Mouse (Mus musculus) liver (tissue): ENCODE measurements at regions not wholly inside any gene's neighbourhood (a gene's known extent, or its start where the extent isn't known, plus 50 kb on each side); places are given as distances from the start of the nearest gene placed in this dataset.
"Not testable (repeated sequence)": the region's sequence is repeated elsewhere in the genome, so short reads cannot be mapped to it uniquely, and the experiment has no call there.

ENCODE experiments used
- DNase-seq: peaks from one replicate; pipeline ENCODE4 v3.0.0-alpha.2; 2020; ENCODE audit warnings: mixed read lengths

DNA sequence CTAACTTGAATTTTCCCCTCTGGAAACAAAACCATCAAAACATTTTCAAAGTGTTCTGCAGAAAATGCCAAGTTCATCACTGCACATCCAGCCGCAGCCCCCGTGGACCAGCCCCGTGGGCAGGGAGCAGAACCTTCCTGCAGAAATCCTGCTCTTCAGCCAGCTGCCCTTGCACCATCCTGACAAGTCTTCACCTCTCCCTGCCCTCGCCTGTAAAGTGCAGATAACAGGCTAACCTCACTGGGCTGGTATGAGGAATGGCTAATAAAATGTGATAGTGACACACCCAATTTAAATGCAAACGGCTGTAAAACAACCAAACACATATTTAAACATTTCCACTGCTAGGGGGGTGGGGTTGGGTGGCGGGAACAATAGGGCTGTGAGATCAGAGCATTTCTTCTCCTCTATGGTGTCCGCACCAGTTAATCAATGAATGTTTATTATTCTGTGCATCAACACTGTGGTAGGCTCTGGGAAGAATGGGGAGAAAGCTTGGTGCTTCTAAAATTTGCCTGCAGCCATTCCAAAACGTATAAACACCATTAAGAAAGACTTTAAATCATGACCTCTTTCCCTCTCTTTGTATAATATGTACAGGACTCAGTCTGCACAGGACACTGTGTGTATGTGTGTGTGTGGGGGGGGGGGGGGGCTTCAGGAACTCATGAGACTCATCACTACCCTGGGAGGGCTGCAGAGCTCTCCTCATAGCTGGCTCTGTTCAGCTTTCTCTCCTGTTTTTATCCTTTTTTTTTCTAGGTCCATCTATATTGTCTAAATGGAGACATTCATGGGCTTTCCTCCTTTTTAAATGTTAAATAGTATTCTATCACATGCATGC is 215.1 kb upstream of the Klf3 start:
- DNase-seq: peak; percentile 87

DNA sequence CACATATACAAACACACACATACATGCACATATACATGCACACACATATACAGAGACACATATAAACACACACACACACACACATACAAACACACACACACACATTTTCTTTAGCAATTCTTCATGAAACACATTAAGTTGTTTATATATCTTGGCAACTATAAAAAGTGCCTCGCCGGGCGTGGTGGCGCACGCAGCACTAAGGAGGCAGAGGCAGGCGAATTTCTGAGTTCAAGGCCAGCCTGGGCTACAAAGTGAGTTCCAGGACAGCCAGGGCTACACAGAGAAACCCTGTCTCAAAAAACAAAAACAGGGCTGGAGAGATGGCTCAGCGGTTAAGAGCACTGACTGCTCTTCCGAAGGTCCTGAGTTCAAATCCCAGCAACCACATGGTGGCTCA is 214.4 kb upstream of the Klf3 start:
- not testable (repeated sequence) for DNase-seq

DNA sequence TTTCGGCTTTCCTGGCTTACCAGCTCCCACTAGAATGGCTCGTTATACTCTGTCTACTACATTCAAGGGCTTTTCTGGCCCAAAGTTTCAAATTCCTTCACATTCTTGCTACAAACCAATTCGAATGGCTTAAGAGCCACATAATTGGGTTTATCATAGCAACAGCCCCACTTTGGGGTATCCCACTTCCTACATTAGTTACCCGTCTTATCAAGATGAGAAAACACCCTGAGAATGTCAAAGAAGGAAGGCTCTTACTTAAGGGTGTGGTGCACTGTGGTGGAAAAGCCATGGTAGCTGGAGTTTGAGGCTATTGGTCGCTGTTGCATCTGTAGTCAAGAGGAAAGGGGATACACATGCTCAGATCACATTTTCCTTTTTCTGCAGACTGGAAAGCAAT is 213.2 kb upstream of the Klf3 start:
- peak; percentile 51 for DNase-seq

DNA sequence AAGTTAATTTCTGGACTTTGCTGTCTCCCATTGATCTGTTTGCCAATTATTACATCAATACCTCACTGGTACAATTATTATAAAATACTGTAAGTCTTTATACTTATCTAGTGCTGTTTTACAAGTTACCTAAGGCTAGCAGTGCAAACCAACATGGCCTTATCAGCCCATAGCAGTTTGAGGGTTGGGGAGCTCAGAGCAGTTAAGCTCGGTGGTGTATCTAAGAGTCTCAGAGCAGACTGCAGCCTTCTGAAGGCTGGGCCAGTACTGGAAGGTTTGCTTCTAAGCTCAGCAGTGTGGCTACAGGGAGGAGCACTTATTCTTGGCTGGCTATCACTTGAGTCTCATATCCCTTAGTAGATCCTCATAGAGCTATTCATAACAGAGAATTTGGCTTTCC is 212.4 kb upstream of the Klf3 start:
- DNase-seq: peak; percentile 86

DNA sequence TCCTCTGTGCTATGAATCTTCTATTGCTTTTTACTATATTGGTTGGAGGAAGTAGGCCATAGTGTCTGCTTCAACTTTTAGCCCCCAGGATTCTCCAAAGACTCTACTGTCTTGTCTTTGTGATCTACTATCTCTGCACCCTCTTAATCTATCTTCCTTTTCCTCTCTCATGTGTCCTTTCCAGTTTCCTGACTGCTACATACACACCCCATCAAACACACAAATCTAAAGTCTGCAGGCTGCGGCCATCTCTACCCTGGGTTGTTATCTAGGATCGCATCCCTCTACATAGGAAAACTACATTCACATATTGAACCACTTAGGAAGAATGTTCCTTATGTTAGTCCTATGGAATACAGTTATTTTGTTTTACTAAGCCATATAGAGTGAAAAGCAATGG is 211.4 kb upstream of the Klf3 start:
- peak; percentile 62 for DNase-seq

DNA sequence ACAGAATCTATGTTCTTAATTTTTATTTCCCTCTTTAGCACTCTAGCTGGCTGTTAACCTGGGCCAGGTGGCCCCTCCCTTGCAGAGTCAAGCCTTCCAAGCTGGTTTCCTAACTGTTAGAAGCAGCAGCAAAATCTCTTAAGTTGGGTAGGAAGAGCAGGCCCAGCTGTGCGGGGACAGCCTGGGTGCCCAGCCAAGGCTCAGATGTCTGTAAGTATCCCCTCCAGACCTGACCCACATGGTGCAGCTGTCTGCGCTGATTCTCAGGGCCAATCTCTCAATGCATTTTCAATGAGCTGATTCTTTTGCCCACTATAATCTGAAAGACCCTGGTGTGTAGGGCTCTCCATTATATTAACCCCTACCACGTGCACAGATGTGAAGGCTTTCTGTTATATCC is 208.0 kb upstream of the Klf3 start:
- no peak for DNase-seq

DNA sequence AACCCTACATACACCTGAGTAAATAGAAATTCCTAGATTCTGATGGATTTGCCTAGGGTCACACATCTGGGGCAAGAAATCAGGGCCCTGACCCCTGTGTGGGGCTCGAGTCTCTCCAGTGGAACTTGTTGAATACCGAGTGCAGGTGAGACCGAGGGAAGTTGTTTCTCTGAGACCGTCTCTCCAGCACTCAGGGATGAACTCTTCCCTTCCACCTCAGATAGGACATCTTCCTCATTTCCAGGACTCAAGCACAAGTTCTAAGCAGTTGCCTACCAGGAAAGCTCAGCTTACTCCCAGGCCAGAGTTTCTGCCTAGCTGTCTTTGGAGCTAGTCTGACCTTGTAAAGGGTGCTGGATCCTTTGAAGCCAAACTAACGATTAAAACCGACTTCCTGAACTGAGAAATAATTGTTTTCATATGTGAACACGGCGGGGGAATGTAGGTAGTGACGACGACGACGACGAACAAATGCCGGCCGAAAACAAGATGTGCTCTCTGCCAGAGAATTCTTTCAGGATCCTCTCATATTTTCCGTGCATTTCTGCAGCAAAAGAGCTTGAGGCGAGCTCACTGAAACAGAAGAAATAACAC is 207.3 kb upstream of the Klf3 start:
- DNase-seq: no peak

DNA sequence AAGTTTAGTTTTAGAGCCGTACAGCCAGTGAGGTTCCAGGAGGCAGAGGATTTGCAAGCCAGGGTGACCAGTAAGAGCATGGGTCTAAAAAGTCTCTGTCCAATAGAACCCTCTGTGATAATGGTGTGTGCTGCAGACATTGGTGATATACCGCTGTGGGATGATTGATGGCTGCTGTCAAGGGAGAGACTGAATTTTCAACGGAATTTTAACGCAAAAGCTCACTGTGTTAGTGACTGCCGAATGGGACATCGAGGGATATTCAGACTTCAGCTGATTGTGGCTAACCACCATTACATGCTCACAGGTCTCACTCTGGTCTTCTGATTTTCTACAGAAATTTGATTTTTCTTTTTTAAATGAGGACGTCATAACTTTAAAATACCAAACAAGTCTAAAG is 206.2 kb upstream of the Klf3 start:
- DNase-seq: no peak

DNA sequence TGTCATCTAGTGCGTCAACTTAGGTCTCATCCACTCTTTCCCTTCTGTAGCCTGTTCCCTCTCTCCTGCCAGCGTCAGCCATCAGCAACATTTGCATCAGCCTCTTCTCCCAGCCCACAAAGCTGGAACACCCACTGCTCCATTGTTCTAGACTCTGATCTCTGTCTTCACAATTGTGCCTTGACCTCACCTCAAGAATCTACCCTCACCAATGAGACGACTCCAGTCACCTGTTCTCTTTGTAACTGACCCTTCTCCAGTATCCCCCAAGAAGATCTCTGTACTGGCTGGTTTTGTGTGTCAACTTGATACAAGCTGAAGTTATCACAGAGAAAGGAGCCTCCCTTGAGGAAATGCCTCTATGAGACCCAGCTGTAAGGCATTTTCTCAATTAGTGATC is 205.7 kb upstream of the Klf3 start:
- no peak for DNase-seq

DNA sequence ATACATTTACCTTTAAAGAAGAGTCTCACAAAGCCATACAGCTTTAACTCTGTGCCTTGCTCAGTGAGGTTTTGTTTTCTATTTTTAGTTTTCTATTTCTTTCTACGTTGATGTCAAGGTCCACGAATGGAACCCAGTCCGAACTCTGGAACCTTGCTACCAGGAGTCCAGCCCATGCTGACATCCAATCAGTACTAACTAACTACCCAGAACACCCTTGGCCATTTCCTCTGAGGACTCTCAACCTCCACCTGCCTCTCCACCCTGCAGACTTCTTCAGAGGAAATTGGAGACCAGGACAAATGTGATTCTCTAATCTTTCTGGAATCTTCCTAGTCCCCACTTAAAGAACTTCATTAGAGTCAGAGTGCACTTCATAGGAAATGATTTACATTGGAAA is 204.6 kb upstream of the Klf3 start:
- no peak for DNase-seq

DNA sequence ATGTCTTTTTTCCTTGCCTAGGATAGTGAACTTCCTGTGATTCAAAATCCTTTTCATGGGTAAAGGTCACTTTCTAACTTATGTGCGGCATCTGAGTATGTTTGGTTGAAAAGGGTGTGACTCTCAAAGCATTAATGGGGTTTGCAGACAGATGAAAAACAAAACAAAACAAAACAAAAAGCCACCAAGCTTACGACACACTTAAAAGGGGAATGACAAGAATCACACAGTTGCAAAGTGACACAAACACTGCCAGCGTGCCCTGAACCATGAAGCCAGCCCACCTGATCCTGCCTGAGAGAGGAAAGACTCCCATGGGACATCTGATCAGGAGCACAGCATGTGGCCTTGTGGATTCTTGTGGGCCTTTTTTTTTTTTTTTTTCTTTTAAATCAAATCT is 204.2 kb upstream of the Klf3 start:
- no peak for DNase-seq

DNA sequence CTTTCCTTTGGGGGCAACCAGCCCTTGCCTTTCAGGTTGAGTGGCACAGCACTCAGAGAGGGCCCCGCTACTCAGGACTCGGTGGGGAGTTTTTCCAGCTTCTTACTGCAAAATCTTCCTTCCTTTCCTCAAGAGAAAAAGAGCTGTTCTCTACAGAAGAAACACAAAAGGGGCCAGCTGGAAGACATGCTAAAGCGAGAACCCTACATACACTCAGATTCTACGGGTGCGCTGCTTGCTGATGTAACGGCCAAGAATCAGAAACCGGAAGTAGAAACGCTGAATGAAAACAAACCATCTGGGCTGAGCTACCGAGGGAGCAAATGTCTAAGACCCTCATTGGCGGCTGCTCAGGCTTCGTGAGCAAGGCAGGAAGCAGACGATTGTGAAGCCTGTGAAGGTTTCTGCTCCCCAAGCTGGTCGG is 203.3 kb upstream of the Klf3 start:
- peak; percentile 38 for DNase-seq

DNA sequence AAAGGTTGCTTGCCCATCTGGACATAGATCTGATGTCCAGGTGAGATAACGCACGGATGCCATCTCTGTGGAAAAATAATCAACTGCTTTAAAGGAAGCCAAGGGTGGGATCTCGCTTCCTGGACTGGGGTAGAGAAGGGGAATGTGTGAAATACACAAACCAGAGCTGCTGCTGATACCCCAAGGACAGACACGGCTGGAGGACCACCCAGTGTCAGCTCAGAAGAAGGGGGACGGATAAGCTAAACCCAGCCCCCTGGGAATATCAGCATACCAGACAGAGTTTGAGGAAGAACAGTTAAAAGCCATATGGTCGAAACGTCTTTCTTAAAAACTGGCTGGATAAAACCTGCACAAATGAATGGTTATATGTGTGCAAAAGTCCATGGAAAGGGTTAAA is 202.8 kb upstream of the Klf3 start:
- no peak for DNase-seq

DNA sequence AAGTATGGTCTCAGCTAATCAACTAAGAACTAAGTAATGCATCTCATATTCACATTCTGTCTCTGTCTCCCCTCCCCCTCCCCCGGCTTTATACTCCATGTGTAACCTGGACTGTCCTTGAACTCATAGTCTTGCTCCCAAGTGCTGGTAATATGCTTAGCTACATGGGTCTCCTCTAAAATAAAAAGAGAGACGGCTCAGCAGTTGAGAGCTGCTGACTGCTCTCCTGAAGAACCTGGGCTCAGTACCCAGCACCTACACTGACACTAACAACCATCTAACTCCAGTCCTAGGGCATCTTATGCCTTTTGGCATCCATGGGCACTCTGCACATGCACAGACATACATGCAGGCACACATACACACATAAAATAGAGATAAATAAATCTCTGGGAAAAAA is 202.4 kb upstream of the Klf3 start:
- no peak for DNase-seq

DNA sequence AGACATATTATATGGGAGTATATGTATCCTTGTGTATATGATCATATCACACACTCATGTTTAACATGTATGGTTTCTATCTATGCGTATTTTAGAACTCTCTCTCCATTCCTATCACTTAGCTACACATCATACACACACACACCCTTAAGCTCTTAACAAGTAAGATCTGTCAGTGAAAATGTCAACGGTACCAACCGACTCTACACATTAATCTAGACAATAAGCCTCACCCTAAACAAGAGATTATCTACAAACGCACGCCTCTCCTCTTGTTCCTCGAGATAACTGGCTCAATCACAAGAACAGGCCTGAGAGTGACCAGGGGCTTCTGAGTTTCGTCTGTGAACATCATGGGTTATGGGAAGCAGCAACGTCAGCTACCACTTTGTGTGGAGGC is 201.9 kb upstream of the Klf3 start:
- peak; percentile 45 for DNase-seq

DNA sequence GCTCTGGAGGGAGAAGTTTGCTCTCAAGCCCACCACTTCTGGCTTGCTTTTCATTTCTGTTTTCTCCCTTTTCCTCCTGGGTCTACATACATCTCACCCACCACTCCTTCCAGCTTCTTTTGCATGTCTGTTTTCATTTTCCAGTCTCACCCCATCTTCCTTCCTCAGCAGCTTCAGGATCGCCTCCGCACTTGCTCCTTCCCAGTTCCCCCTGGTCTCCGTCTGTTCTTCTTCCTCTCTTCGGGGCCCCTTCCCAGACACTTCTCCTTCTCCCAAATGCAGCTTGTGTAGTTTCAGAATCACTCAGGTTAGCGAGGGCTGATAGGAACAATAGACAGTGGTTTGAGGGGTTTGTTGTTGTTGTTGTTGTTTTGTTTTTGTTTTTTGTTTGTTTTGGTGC is 201.4 kb upstream of the Klf3 start:
- DNase-seq: no peak

DNA sequence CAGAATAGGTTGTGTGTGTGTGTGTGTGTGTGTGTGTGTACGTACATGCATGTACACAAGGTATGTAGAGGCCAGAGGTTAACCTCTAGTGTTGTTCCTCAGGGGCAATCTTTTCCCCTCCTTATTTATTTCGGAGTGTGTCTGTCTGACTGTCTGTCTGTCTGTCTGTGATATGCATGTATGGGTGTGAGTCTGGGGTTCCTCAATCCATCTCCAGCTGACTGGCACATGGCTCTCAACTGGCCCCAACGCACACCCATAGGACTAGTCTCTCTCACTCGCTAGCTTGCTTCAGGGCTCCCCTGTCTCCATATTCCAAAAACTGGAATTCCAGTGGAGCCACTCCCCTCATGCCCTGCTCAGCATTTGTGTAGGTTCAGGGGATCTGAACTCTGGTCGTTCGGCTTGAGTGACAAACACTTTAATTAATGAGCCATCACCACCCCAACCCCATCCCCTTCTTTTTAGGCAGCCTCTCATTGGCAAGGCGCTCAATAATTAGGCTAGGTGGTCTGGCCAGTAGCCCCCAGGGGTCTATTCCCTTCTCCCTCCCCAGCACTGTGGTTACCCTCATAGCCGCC is 200.7 kb upstream of the Klf3 start:
- DNase-seq: no peak

DNA sequence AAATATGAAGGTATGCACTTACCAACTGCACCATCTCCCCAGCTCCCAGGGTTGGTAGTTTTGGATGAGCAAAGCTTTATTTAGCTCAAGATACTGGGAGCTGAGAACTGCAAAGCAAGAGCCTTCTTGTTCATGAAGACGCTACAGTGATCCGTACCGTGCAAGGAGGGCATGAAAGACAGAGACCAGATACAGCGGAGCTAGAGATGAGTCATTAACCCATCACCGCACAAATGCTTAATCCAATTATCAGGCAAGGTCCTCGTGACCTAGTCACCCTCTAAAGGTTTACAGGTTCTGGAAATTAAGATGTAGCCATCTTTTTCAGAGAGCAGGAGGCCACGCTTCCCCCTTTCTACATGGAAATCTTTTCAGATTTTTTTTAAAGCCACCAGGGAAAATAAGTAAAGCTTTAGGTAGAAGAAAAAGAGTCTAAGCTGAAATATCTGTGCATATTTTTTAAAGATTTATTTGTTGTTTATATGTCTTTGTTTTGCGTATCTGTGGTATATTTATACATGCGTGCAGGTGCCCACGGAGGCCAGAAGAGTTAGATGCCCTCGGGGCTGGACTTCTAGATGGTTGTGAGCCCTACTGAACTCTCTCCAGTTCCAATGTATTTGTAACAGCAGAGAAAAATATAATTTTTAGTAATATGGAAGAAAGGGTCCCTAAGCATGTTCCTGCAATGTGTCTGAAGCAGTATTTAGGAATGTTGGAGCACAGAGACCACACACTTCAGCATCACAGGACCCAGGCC is 200.0 kb upstream of the Klf3 start:
- no peak for DNase-seq

DNA sequence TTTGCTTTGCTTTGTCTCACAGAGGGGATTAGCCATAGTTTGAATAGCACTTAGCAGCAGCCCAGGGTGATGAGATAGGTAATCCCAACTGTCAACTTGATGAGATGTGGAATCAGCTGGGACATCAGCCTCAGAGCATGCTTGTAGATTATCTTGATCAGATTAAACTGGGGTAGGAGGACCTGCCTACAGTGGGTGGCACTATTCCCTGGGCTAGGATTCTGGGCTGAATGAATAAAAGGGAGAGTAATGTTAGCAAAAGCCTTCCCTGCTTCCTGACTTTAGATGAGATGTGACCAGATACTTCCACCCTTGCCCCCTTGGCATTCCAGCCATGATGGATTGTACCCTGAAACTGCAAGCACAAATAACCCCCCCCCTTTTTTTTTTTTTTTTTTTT is 198.0 kb upstream of the Klf3 start:
- DNase-seq: no peak

DNA sequence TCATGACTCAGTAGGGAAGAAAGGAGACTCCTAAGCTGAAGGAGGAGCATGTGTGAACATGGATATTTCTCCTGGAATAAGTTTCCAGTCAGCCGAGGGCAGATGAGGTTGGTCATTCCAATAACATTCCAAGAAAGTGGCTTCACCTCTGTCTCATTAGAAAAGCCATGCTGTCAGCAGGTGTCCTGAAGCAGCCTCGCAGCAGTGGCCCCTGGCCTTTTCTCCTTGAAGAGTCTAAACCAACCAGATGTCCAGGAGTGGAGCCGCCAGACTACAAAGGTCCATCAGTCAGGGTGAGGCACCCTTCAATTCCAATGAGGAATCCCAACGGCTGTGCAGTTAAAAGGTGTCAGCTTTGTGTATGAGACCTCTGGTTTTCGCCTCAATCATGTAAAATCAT is 197.2 kb upstream of the Klf3 start:
- no peak for DNase-seq

DNA sequence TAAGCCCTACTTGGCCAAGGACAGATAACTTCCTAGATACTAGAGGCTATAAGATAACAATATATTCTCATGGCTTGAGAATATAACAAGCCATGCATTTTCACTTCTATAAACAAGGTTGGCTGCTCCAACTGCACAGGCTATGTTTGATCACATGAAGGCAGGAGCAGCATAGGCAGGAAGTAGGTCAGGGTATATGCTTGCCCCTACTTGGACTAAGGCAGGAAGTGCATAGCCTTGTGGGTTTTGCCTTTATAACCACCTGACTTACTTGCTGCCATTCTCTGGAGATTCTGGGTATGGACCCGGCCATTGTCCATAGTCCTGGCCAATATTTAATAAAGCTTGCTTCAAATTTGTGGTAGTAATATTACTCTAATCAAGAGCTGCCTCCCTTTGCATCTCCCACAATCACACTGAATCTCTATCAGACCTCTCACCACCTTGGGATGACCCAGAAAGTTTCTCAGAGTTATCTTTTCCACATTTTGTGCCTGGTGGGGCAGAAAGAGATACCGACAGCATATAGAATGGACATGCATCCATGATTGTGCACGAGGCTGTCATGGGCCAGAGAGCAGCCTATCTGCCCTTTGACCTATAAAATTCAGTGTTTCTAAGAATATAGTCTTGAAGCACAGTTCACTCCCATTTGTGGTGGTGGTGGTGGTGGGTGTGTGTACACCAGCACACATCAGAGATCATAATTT is 193.7 kb upstream of the Klf3 start:
- no peak for DNase-seq

DNA sequence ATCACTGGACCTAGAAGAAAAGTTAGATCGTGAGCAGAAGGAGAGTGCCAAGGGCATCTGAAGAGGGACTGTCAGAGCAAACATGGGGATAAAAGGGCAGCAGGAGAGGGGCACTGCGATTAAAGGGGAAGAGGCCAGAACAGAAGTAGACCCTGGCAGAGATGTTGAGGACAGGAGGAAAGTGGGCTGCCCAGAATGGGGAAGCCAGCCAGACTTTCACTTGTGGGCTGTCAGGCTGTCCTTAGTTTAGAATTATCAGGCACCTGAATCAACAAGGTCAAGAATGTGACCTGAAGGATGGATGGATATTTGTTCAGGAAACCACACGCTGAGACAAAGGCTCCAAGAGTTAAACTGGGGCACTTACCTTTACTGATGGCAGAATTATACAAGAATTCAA is 193.0 kb upstream of the Klf3 start:
- no peak for DNase-seq
